Mouse (Mus musculus): ENCODE measurements around the gene Fam78b. TPM values are rescaled to one million over a fixed set of nuclear protein-coding genes. Genes with fewer than 3 reads are reported as not detected.
A peak's percentile ranks its signal among the peaks of the same experiment; 100 is the strongest.

The Fam78b gene
- 0.31 and 0.74 TPM in 2 replicates for polyA plus RNA-seq (2016; fragmentation: Nextera tagmentation; extraction: Ambion mirVana)

GRCm38 (mm10) chr1:167001174-167001843 lies at the start of gene Fam78b:
Gene Fam78b (plus strand): TSS chr1:167001417.
- no peak for DNase-seq (ENCODE audit: low spot score)
- Histone ChIP-seq H3K9me3 (replicated peaks) (no peaks in the 10 kb centered on the region), H3K27me3 (ENCODE audit: low read depth, poor library complexity, severe bottlenecking) (peaks cover 34% of the 10 kb centered on the region), H3K36me3 (no peaks in the 10 kb centered on the region), H3K4me1 (peaks cover 27% of the 10 kb centered on the region), H3K27ac (peak within 1 kb of the TSS; percentile 93), H3K4me3 (peak within 1 kb of the TSS; percentile 88)
- WGBS, result 2% methylated on average over 68 of the region's 85 CpGs

GRCm38 (mm10) chr1:166964508-166964907 lies 36.7 kb upstream of the Fam78b start:
- Histone ChIP-seq H3K9me3 (replicated peaks) (no peaks in the 10 kb centered on the region), H3K4me1 (no peaks in the 10 kb centered on the region), H3K27ac (no peak overlapping the region), H3K36me3 (no peaks in the 10 kb centered on the region), H3K4me3 (no peak overlapping the region), H3K27me3 (ENCODE audit: low read depth, poor library complexity, severe bottlenecking) (no peaks in the 10 kb centered on the region)
- 37% methylated on average over 10 of the region's 10 CpGs for WGBS
- DNase-seq (ENCODE audit: low spot score), result peak; percentile 72

- 86% methylated on average over 5 of the region's 5 CpGs for WGBS
- Histone ChIP-seq H3K27me3 (ENCODE audit: low read depth, poor library complexity, severe bottlenecking) (no peaks in the 10 kb centered on the region), H3K27ac (no peak overlapping the region)
These were observed 32.9 kb upstream of the Fam78b start for GRCm38 (mm10) chr1:166968271-166968670.

GRCm38 (mm10) chr1:166973731-166974130 lies 27.5 kb upstream of the Fam78b start:
- no peak overlapping the region for H3K27ac ChIP-seq
- H3K36me3 ChIP-seq, result no peaks in the 10 kb centered on the region
- no peaks in the 10 kb centered on the region for H3K27me3 ChIP-seq (ENCODE audit: low read depth, poor library complexity, severe bottlenecking)
- H3K4me3 ChIP-seq, result no peak overlapping the region
- no peaks in the 10 kb centered on the region for H3K9me3 ChIP-seq (replicated peaks)
- DNase-seq (ENCODE audit: low spot score), result no peak
- WGBS, result 88% methylated on average over 3 of the region's 3 CpGs
- H3K4me1 ChIP-seq, result no peaks in the 10 kb centered on the region

More at GRCm38 (mm10) chr1:166968271-166968670, 32.9 kb upstream of the Fam78b start:
- Histone ChIP-seq H3K4me3 (no peak overlapping the region), H3K4me1 (no peaks in the 10 kb centered on the region), H3K9me3 (replicated peaks) (no peaks in the 10 kb centered on the region), H3K36me3 (no peaks in the 10 kb centered on the region)
- DNase-seq (ENCODE audit: low spot score), result no peak

- H3K4me3 ChIP-seq, result no peak overlapping the region
- WGBS, result 84% methylated on average over 5 of the region's 5 CpGs
- no peak for DNase-seq (ENCODE audit: low spot score)
These were observed 22.6 kb upstream of the Fam78b start for GRCm38 (mm10) chr1:166978611-166979010.

GRCm38 (mm10) chr1:166994266-166994665 lies 7.0 kb upstream of the Fam78b start:
- DNase-seq (ENCODE audit: low spot score), result no peak

More at GRCm38 (mm10) chr1:166978611-166979010, 22.6 kb upstream of the Fam78b start:
- no peaks in the 10 kb centered on the region for H3K4me1 ChIP-seq
- H3K27ac ChIP-seq, result no peak overlapping the region
- H3K9me3 ChIP-seq (replicated peaks), result no peaks in the 10 kb centered on the region
- no peaks in the 10 kb centered on the region for H3K27me3 ChIP-seq (ENCODE audit: low read depth, poor library complexity, severe bottlenecking)
- no peaks in the 10 kb centered on the region for H3K36me3 ChIP-seq

GRCm38 (mm10) chr1:166996250-166996649 lies 5.0 kb upstream of the Fam78b start:
- 92% methylated on average over 8 of the region's 8 CpGs for WGBS
- H3K4me3 ChIP-seq, result no peak overlapping the region
- no peak for DNase-seq (ENCODE audit: low spot score)
- H3K27me3 ChIP-seq (ENCODE audit: low read depth, poor library complexity, severe bottlenecking), result peaks cover 10% of the 10 kb centered on the region; the same call in 1 of the 2 replicates
- no peaks in the 10 kb centered on the region for H3K9me3 ChIP-seq (replicated peaks)
- no peaks in the 10 kb centered on the region for H3K36me3 ChIP-seq
- no peak overlapping the region for H3K27ac ChIP-seq
- peaks cover 15% of the 10 kb centered on the region for H3K4me1 ChIP-seq

More at GRCm38 (mm10) chr1:166994266-166994665, 7.0 kb upstream of the Fam78b start:
- H3K9me3 ChIP-seq (replicated peaks), result no peaks in the 10 kb centered on the region
- no peak overlapping the region for H3K4me3 ChIP-seq
- H3K27me3 ChIP-seq (ENCODE audit: low read depth, poor library complexity, severe bottlenecking), result peaks cover 6% of the 10 kb centered on the region; the same call in 1 of the 2 replicates
- no peaks in the 10 kb centered on the region for H3K36me3 ChIP-seq
- WGBS, result 55% methylated on average over 5 of the region's 5 CpGs
- H3K27ac ChIP-seq, result no peak overlapping the region
- H3K4me1 ChIP-seq, result peaks cover 3% of the 10 kb centered on the region

GRCm38 (mm10) chr1:166996811-166997210 lies 4.4 kb upstream of the Fam78b start:
- peaks cover 16% of the 10 kb centered on the region for H3K27me3 ChIP-seq (ENCODE audit: low read depth, poor library complexity, severe bottlenecking)
- DNase-seq (ENCODE audit: low spot score), result no peak
- 73% methylated on average over 7 of the region's 7 CpGs for WGBS
- no peaks in the 10 kb centered on the region for H3K36me3 ChIP-seq
- H3K4me3 ChIP-seq, result no peak overlapping the region
- no peak overlapping the region for H3K27ac ChIP-seq
- H3K4me1 ChIP-seq, result peaks cover 21% of the 10 kb centered on the region
- no peaks in the 10 kb centered on the region for H3K9me3 ChIP-seq (replicated peaks)

- peak; percentile 92 for DNase-seq (ENCODE audit: low spot score)
- peak overlapping the region; percentile 93 for H3K27ac ChIP-seq
- no peaks in the 10 kb centered on the region for H3K36me3 ChIP-seq
- 1% methylated on average over 69 of the region's 76 CpGs for WGBS
- H3K27me3 ChIP-seq (ENCODE audit: low read depth, poor library complexity, severe bottlenecking), result peaks cover 34% of the 10 kb centered on the region
- peaks cover 27% of the 10 kb centered on the region for H3K4me1 ChIP-seq
- peak overlapping the region; percentile 88 for H3K4me3 ChIP-seq
- no peaks in the 10 kb centered on the region for H3K9me3 ChIP-seq (replicated peaks)
These were observed 566 bp upstream of the Fam78b start for GRCm38 (mm10) chr1:167000529-167001173.

GRCm38 (mm10) chr1:167001844-167002485 lies 748 bp downstream of the Fam78b start:
- WGBS, result under 1% methylated on average over 30 of the region's 30 CpGs
- H3K27me3 ChIP-seq (ENCODE audit: low read depth, poor library complexity, severe bottlenecking), result peaks cover 34% of the 10 kb centered on the region

GRCm38 (mm10) chr1:167002486-167002850 lies 1.3 kb downstream of the Fam78b start:
- Histone ChIP-seq H3K9me3 (replicated peaks) (no peaks in the 10 kb centered on the region), H3K4me3 (peak overlapping the region; percentile 88), H3K4me1 (peaks cover 27% of the 10 kb centered on the region), H3K27me3 (ENCODE audit: low read depth, poor library complexity, severe bottlenecking) (peaks cover 34% of the 10 kb centered on the region), H3K27ac (no peak overlapping the region), H3K36me3 (no peaks in the 10 kb centered on the region)
- 1% methylated on average over 19 of the region's 19 CpGs for WGBS
- peak; percentile 76 for DNase-seq (ENCODE audit: low spot score)

More at GRCm38 (mm10) chr1:167001844-167002485, 748 bp downstream of the Fam78b start:
- Histone ChIP-seq H3K27ac (peak overlapping the region; percentile 93; the same call in 1 of the 2 replicates), H3K4me1 (peaks cover 27% of the 10 kb centered on the region), H3K9me3 (replicated peaks) (no peaks in the 10 kb centered on the region), H3K4me3 (peak overlapping the region; percentile 88), H3K36me3 (no peaks in the 10 kb centered on the region)
- peak; percentile 61 for DNase-seq (ENCODE audit: low spot score)

GRCm38 (mm10) chr1:167004621-167005020 lies 3.4 kb downstream of the Fam78b start:
- 63% methylated on average over 2 of the region's 2 CpGs for WGBS
- no peaks in the 10 kb centered on the region for H3K9me3 ChIP-seq (replicated peaks)
- H3K4me1 ChIP-seq, result peaks cover 39% of the 10 kb centered on the region
- H3K4me3 ChIP-seq, result no peak overlapping the region
- peaks cover 26% of the 10 kb centered on the region for H3K27me3 ChIP-seq (ENCODE audit: low read depth, poor library complexity, severe bottlenecking)
- no peak for DNase-seq (ENCODE audit: low spot score)
- no peak overlapping the region for H3K27ac ChIP-seq
- H3K36me3 ChIP-seq, result no peaks in the 10 kb centered on the region

- Histone ChIP-seq H3K27ac (no peak overlapping the region), H3K36me3 (no peaks in the 10 kb centered on the region), H3K27me3 (ENCODE audit: low read depth, poor library complexity, severe bottlenecking) (peaks cover 13% of the 10 kb centered on the region), H3K4me1 (peaks cover 29% of the 10 kb centered on the region), H3K4me3 (no peak overlapping the region), H3K9me3 (replicated peaks) (no peaks in the 10 kb centered on the region)
- WGBS, result 89% methylated on average over 6 of the region's 6 CpGs
- no peak for DNase-seq (ENCODE audit: low spot score)
These were observed 6.1 kb downstream of the Fam78b start for GRCm38 (mm10) chr1:167007341-167007740.

Measured in limb, embryonic 10.5 days (tissue).